Mouse (Mus musculus): Measurements from ENCODE around the gene Syde2. TPM values are rescaled to one million over a fixed set of nuclear protein-coding genes. Genes with fewer than 3 reads are reported as not detected.

The Syde2 gene
- polyA plus RNA-seq, 2 experiments: 0.69 to 0.79 TPM

- 66% methylated on average over 6 of the region's 6 CpGs for WGBS (ENCODE audit: insufficient replicate concordance)
- peaks cover 27% of the 10 kb centered on the region for H3K27me3 ChIP-seq (ENCODE audit: control insufficient read depth, insufficient read depth, low read length)
- ATAC-seq (ENCODE audit: insufficient read depth) (no peak), DNase-seq (ENCODE audit: low read depth in 3 of 3, low spot score in 3 of 3) (no peak)
- no peak overlapping the region for H3K27ac ChIP-seq
- H3K9ac ChIP-seq (replicated peaks): no peak overlapping the region
- TF ChIP-seq EP300 (IDR thresholded peaks at IDR 0.05; ENCODE audit: low read depth) (no peak), CTCF (IDR thresholded peaks at IDR 0.05; ENCODE audit: low read depth) (no peak)
- H3K9me3 ChIP-seq (ENCODE audit: control insufficient read depth, low read length): no peaks in the 10 kb centered on the region
- H3K4me2 ChIP-seq (ENCODE audit: low read depth): no peak overlapping the region; the same call in 1 of the 2 replicates
- H3K36me3 ChIP-seq (replicated peaks; ENCODE audit: control insufficient read depth, insufficient read depth, low read depth): no peaks in the 10 kb centered on the region
- H3K4me1 ChIP-seq (replicated peaks; ENCODE audit: control insufficient read depth in 2 of 2, insufficient read depth in 2 of 2, low read length in 1 of 2): 0 out of 4 replicates have a peak, but pooled peaks cover 0 to 2% of the 10 kb centered on the region in 2 experiments
- no peak overlapping the region for H3K4me3 ChIP-seq (ENCODE audit: insufficient read depth in 1 of 2, low read depth in 2 of 2, low read length in 2 of 2)
Measured at GRCm38 (mm10) chr3:145986317-145987001, 1.2 kb upstream of the Syde2 start.

GRCm38 (mm10) chr3:145987970-145988683, 457 bp downstream of the Syde2 start:
- Histone ChIP-seq H3K4me1 (replicated peaks; ENCODE audit: control insufficient read depth in 2 of 2, insufficient read depth in 2 of 2, low read length in 1 of 2) (0 out of 4 replicates have a peak, but pooled peaks cover 0 to 2% of the 10 kb centered on the region in 2 experiments), H3K4me3 (ENCODE audit: insufficient read depth in 1 of 2, low read depth in 2 of 2, low read length in 2 of 2) (peak overlapping the region; percentile 53 to 54), H3K27ac (peak overlapping the region; percentile 34; the same call in 1 of the 2 replicates), H3K9me3 (ENCODE audit: control insufficient read depth, low read length) (no peaks in the 10 kb centered on the region), H3K36me3 (replicated peaks; ENCODE audit: control insufficient read depth, insufficient read depth, low read depth) (no peaks in the 10 kb centered on the region), H3K4me2 (ENCODE audit: low read depth) (peak overlapping the region; percentile 67), H3K9ac (replicated peaks) (no peak overlapping the region; the same call in 1 of the 2 replicates), H3K27me3 (ENCODE audit: control insufficient read depth, insufficient read depth, low read length) (peaks cover 27% of the 10 kb centered on the region)
- TF ChIP-seq EP300 (IDR thresholded peaks at IDR 0.05; ENCODE audit: low read depth): no peak
- under 1% methylated on average over 95 of the region's 101 CpGs for WGBS (ENCODE audit: insufficient replicate concordance)
- ATAC-seq (ENCODE audit: insufficient read depth) (peak; percentile 81), DNase-seq (ENCODE audit: low read depth in 3 of 3, low spot score in 3 of 3) (peak in 1 of 3 experiments; percentile 23)

- Histone ChIP-seq H3K4me3 (ENCODE audit: insufficient read depth in 1 of 2, low read depth in 2 of 2, low read length in 2 of 2) (peak overlapping the region; percentile 53 to 54), H3K27ac (no peak overlapping the region), H3K27me3 (ENCODE audit: control insufficient read depth, insufficient read depth, low read length) (peaks cover 27% of the 10 kb centered on the region), H3K4me2 (ENCODE audit: low read depth) (peak overlapping the region; percentile 67), H3K36me3 (replicated peaks; ENCODE audit: control insufficient read depth, insufficient read depth, low read depth) (no peaks in the 10 kb centered on the region), H3K4me1 (replicated peaks; ENCODE audit: control insufficient read depth in 2 of 2, insufficient read depth in 2 of 2, low read length in 1 of 2) (0 out of 4 replicates have a peak, but pooled peaks cover 0 to 2% of the 10 kb centered on the region in 2 experiments), H3K9me3 (ENCODE audit: control insufficient read depth, low read length) (no peaks in the 10 kb centered on the region), H3K9ac (replicated peaks) (no peak overlapping the region)
- WGBS (ENCODE audit: insufficient replicate concordance): under 1% methylated on average over 45 of the region's 45 CpGs
- DNase-seq (ENCODE audit: low read depth in 3 of 3, low spot score in 3 of 3): no peak
- no peak for ATAC-seq (ENCODE audit: insufficient read depth)
- TF ChIP-seq EP300 (IDR thresholded peaks at IDR 0.05; ENCODE audit: low read depth) (no peak), CTCF (IDR thresholded peaks at IDR 0.05; ENCODE audit: low read depth) (no peak)
Measured at GRCm38 (mm10) chr3:145988684-145989575, 1.3 kb downstream of the Syde2 start.

- H3K27me3 ChIP-seq (ENCODE audit: control insufficient read depth, insufficient read depth, low read length): peaks cover 27% of the 10 kb centered on the region
- H3K4me3 ChIP-seq (ENCODE audit: insufficient read depth in 1 of 2, low read depth in 2 of 2, low read length in 2 of 2): peak overlapping the region; percentile 53 to 54
- H3K4me2 ChIP-seq (ENCODE audit: low read depth): peak overlapping the region; percentile 67
- H3K36me3 ChIP-seq (replicated peaks; ENCODE audit: control insufficient read depth, insufficient read depth, low read depth): no peaks in the 10 kb centered on the region
- no peak overlapping the region for H3K27ac ChIP-seq
- no peak for TF ChIP-seq CTCF (IDR thresholded peaks at IDR 0.05; ENCODE audit: low read depth)
- no peak for TF ChIP-seq EP300 (IDR thresholded peaks at IDR 0.05; ENCODE audit: low read depth)
- DNase-seq (ENCODE audit: low read depth in 3 of 3, low spot score in 3 of 3): no peak
- 14% methylated on average over 11 of the region's 11 CpGs for WGBS (ENCODE audit: insufficient replicate concordance)
- H3K4me1 ChIP-seq (replicated peaks; ENCODE audit: control insufficient read depth in 2 of 2, insufficient read depth in 2 of 2, low read length in 1 of 2): 0 out of 4 replicates have a peak, but pooled peaks cover 0 to 2% of the 10 kb centered on the region in 2 experiments
- no peak overlapping the region; the same call in 1 of the 2 replicates for H3K9ac ChIP-seq (replicated peaks)
- no peaks in the 10 kb centered on the region for H3K9me3 ChIP-seq (ENCODE audit: control insufficient read depth, low read length)
- no peak for ATAC-seq (ENCODE audit: insufficient read depth)
Measured at GRCm38 (mm10) chr3:145989576-145990081, 2.0 kb downstream of the Syde2 start.
